Mouse (Mus musculus): Measurements from ENCODE around the gene Gm28374. TPM values are rescaled to one million over a fixed set of nuclear protein-coding genes. Genes with fewer than 3 reads are reported as not detected.

Gm28374 gene
- polyA plus RNA-seq, 1 experiment: 0.26 TPM

DNA sequence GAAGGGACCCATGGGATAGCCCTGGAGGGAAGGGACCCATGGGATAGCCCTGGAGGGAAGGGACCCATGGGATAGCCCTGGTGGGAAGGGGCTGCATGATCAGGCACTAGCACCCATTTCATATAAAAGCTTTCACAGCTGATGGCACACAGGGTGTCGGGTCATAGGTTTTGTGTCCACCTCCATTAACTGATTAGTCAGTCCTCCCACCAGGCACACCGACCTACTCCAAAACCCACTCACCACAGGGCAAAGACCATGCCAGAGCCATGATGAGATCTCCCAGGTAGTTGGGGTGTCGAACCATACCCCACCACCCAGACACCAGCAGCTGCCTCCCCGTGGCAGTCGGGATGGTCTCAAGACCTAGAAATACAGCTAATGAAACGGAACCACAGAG, 19.0 kb downstream of the Gm28374 start:
- no peak overlapping the region for H3ac ChIP-seq (ENCODE audit: control insufficient read depth, insufficient read length)
- H3K79me2 ChIP-seq (ENCODE audit: control insufficient read depth, insufficient read depth): peaks cover 34% of the 10 kb centered on the region
- H3K4me2 ChIP-seq (ENCODE audit: low read depth): no peak overlapping the region
- no peaks in the 10 kb centered on the region for H3K27me3 ChIP-seq (ENCODE audit: control insufficient read depth, insufficient read depth, insufficient read length)
- TF ChIP-seq POLR2AphosphoS2 (IDR thresholded peaks at IDR 0.05; ENCODE audit: insufficient read length, low read depth) (peak; percentile 50), MAX (IDR thresholded peaks at IDR 0.05; ENCODE audit: low read depth) (no peak)
- peaks cover 7% of the 10 kb centered on the region for H3K36me3 ChIP-seq (ENCODE audit: control insufficient read depth, insufficient read depth)
- H3K4me3 ChIP-seq: peak overlapping the region; percentile 51

- peaks cover 7% of the 10 kb centered on the region for H3K36me3 ChIP-seq (ENCODE audit: control insufficient read depth, insufficient read depth)
- peaks cover 39% of the 10 kb centered on the region for H3K79me2 ChIP-seq (ENCODE audit: control insufficient read depth, insufficient read depth)
- peak overlapping the region; percentile 72 for H3ac ChIP-seq (ENCODE audit: control insufficient read depth, insufficient read length)
- peak overlapping the region; percentile 51 for H3K4me3 ChIP-seq
- TF ChIP-seq CEBPB (IDR thresholded peaks at IDR 0.05; ENCODE audit: insufficient read depth, poor library complexity, severe bottlenecking) (no peak), TCF12 (IDR thresholded peaks at IDR 0.05; ENCODE audit: insufficient read depth, poor library complexity, severe bottlenecking) (no peak), USF1 (IDR thresholded peaks at IDR 0.05; ENCODE audit: low read depth) (no peak), TCF3 (IDR thresholded peaks at IDR 0.05; ENCODE audit: insufficient read length, low read depth) (no peak), E2F4 (IDR thresholded peaks at IDR 0.05; ENCODE audit: insufficient read depth) (no peak), MAX (IDR thresholded peaks at IDR 0.05; ENCODE audit: low read depth) (no peak)
- peak overlapping the region; percentile 92 for H3K4me2 ChIP-seq (ENCODE audit: low read depth)
- H3K27me3 ChIP-seq (ENCODE audit: control insufficient read depth, insufficient read depth, insufficient read length): no peaks in the 10 kb centered on the region
Observed at GRCm38 (mm10) chr19:6062418-6062817, 19.6 kb downstream of the Gm28374 start.

- Histone ChIP-seq H3K27me3 (ENCODE audit: control insufficient read depth, insufficient read depth, insufficient read length) (no peaks in the 10 kb centered on the region), H3K4me3 (peak overlapping the region; percentile 51)
Observed at GRCm38 (mm10) chr19:6061641-6062302, 20.3 kb downstream of the Gm28374 start.

DNA sequence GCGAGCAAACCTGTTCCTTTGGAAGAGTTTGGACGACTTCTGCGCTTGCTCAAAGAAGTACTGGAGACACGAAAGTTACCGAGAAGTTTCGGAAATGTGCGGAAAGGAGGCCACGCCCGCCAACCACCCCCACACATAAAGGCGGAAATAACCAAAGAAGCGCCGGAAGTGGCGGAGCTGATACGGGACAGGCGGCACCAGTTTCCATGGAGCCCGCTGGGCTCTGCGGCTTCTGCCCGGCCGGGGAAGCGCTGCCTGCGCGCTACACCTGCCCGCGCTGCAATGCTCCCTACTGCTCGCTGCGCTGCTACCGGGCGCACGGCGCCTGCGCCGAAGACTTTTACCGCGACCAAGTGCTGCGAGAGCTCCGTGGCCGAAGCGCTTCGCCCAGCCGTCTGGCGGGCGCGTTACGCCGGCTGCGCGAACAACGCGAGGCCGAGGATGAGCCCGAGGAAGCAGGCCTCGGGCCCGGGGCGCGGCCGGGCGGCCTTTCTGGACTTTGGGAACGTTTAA, 21.0 kb downstream of the Gm28374 start, which contains the start of gene Znhit2:
TSS of gene Znhit2 (plus strand) at position 172 of the 513 bp plus-strand sequence.
- peak within 1 kb of the TSS; percentile 92 for H3K4me2 ChIP-seq (ENCODE audit: low read depth)
- TF ChIP-seq TCF3 (IDR thresholded peaks at IDR 0.05; ENCODE audit: insufficient read length, low read depth) (no peak), MYOD1 (IDR thresholded peaks at IDR 0.05; ENCODE audit: control insufficient read depth in 1 of 3, insufficient read length in 2 of 3, low read depth in 2 of 3) (peak in 2 of 3 experiments; percentile 18 to 74), REST (IDR thresholded peaks at IDR 0.05; ENCODE audit: insufficient read depth, insufficient read length) (no peak), POLR2A (IDR thresholded peaks at IDR 0.05; ENCODE audit: insufficient read length, low read depth) (peak; percentile 73), MYOG (IDR thresholded peaks at IDR 0.05; ENCODE audit: control insufficient read depth in 1 of 3, insufficient read depth in 1 of 3, insufficient read length in 2 of 3, low read depth in 2 of 3) (peak in 2 of 3 experiments; percentile 44 to 48), TCF12 (IDR thresholded peaks at IDR 0.05; ENCODE audit: insufficient read depth, poor library complexity, severe bottlenecking) (no peak), POLR2AphosphoS2 (IDR thresholded peaks at IDR 0.05; ENCODE audit: insufficient read length, low read depth) (peak; percentile 79)
- H3K79me2 ChIP-seq (ENCODE audit: control insufficient read depth, insufficient read depth): peaks cover 48% of the 10 kb centered on the region
- peak within 1 kb of the TSS; percentile 72 for H3ac ChIP-seq (ENCODE audit: control insufficient read depth, insufficient read length)
- H3K36me3 ChIP-seq (ENCODE audit: control insufficient read depth, insufficient read depth): peaks cover 7% of the 10 kb centered on the region
- H3K4me3 ChIP-seq: peak within 1 kb of the TSS; percentile 51
- no peaks in the 10 kb centered on the region for H3K27me3 ChIP-seq (ENCODE audit: control insufficient read depth, insufficient read depth, insufficient read length)

More at GRCm38 (mm10) chr19:6061641-6062302, 20.3 kb downstream of the Gm28374 start:
- Histone ChIP-seq H3K79me2 (ENCODE audit: control insufficient read depth, insufficient read depth) (peaks cover 45% of the 10 kb centered on the region), H3ac (ENCODE audit: control insufficient read depth, insufficient read length) (peak overlapping the region; percentile 72), H3K36me3 (ENCODE audit: control insufficient read depth, insufficient read depth) (peaks cover 7% of the 10 kb centered on the region), H3K4me2 (ENCODE audit: low read depth) (peak overlapping the region; percentile 92)
- TF ChIP-seq CEBPB (IDR thresholded peaks at IDR 0.05; ENCODE audit: insufficient read depth, poor library complexity, severe bottlenecking) (no peak), POLR2AphosphoS2 (IDR thresholded peaks at IDR 0.05; ENCODE audit: insufficient read length, low read depth) (peak; percentile 62), MYOD1 (IDR thresholded peaks at IDR 0.05; ENCODE audit: control insufficient read depth in 1 of 3, insufficient read length in 2 of 3, low read depth in 2 of 3) (peak in 1 of 3 experiments; percentile 54), POLR2A (IDR thresholded peaks at IDR 0.05; ENCODE audit: insufficient read length, low read depth) (peak; percentile 62)

GRCm38 (mm10) chr19:6058966-6059365, 23.1 kb downstream of the Gm28374 start:
- Histone ChIP-seq H3K36me3 (ENCODE audit: control insufficient read depth, insufficient read depth) (peaks cover 18% of the 10 kb centered on the region), H3K27me3 (ENCODE audit: control insufficient read depth, insufficient read depth, insufficient read length) (no peaks in the 10 kb centered on the region), H3ac (ENCODE audit: control insufficient read depth, insufficient read length) (no peak overlapping the region), H3K79me2 (ENCODE audit: control insufficient read depth, insufficient read depth) (peaks cover 65% of the 10 kb centered on the region), H3K4me3 (peak overlapping the region; percentile 96), H3K4me2 (ENCODE audit: low read depth) (peak overlapping the region; percentile 98)
- no peak for TF ChIP-seq POLR2AphosphoS2 (IDR thresholded peaks at IDR 0.05; ENCODE audit: insufficient read length, low read depth)
- TF ChIP-seq USF1 (IDR thresholded peaks at IDR 0.05; ENCODE audit: low read depth): no peak
- no peak for TF ChIP-seq MYOG (IDR thresholded peaks at IDR 0.05; ENCODE audit: control insufficient read depth in 1 of 3, insufficient read depth in 1 of 3, insufficient read length in 2 of 3, low read depth in 2 of 3)
- TF ChIP-seq REST (IDR thresholded peaks at IDR 0.05; ENCODE audit: insufficient read depth, insufficient read length): no peak
- TF ChIP-seq MAX (IDR thresholded peaks at IDR 0.05; ENCODE audit: low read depth): no peak
- TF ChIP-seq SRF (IDR thresholded peaks at IDR 0.05; ENCODE audit: control insufficient read depth, insufficient read length, low read depth): no peak
- no peak for TF ChIP-seq TCF3 (IDR thresholded peaks at IDR 0.05; ENCODE audit: insufficient read length, low read depth)
- no peak for TF ChIP-seq POLR2A (IDR thresholded peaks at IDR 0.05; ENCODE audit: insufficient read length, low read depth)
- no peak for TF ChIP-seq E2F4 (IDR thresholded peaks at IDR 0.05; ENCODE audit: insufficient read depth)
- TF ChIP-seq MYOD1 (IDR thresholded peaks at IDR 0.05; ENCODE audit: control insufficient read depth in 1 of 3, insufficient read length in 2 of 3, low read depth in 2 of 3): no peak

Measured in myocyte (in vitro differentiated cells).